Mouse (Mus musculus) midbrain, embryonic 14.5 days (tissue): ENCODE measurements around the gene Tcl1. TPM values are rescaled to one million over a fixed set of nuclear protein-coding genes. Genes with fewer than 3 reads are reported as not detected.
A peak's percentile ranks its signal among the peaks of the same experiment; 100 is the strongest.

Experiments used
- ATAC-seq: fragments of 200-750 bp; cut with Nextera tagmentation; 2 replicates; pipeline ENCODE4 v1.8.0; 2017; ENCODE audit warnings: moderate number of reproducible peaks, moderate library complexity; ENCODE audit not compliant: low FRiP score, low TSS enrichment
- DNase-seq: peaks from one replicate; pipeline ENCODE4 v3.0.0-alpha.2; 2015
- H3K27ac ChIP-seq: fragments of 300-500 bp; sonication (generic); replicated peaks from 2 replicates; pipeline ENCODE4 v1.5.1; 2014; ENCODE audit warnings: mild to moderate bottlenecking, low read depth, low read length, moderate library complexity
- H3K27me3 ChIP-seq: fragments of 300-500 bp; sonication (generic); 2 replicates; pipeline ENCODE4 v1.6.1; 2014; ENCODE audit warnings: low read length, control low read depth, mixed read lengths; ENCODE audit not compliant: control insufficient read depth, insufficient read depth
- H3K36me3 ChIP-seq: fragments of 300-500 bp; sonication (generic); 2 replicates; pipeline ENCODE4 v1.6.1; 2014; ENCODE audit warnings: low read length, control low read depth; ENCODE audit not compliant: control insufficient read depth, insufficient read depth
- H3K4me1 ChIP-seq: fragments of 300-500 bp; sonication (generic); 2 replicates; pipeline ENCODE4 v1.6.1; 2014; ENCODE audit warnings: mild to moderate bottlenecking, antibody characterized with exemption, low read length, control low read depth; ENCODE audit not compliant: control insufficient read depth, insufficient read depth
- H3K4me2 ChIP-seq: fragments of 300-500 bp; sonication (generic); 2 replicates; pipeline ENCODE4 v1.6.1; 2014; ENCODE audit warnings: mild to moderate bottlenecking, low read length, moderate library complexity
- H3K4me3 ChIP-seq: fragments of 300-500 bp; sonication (generic); replicated peaks from 2 replicates; pipeline ENCODE4 v1.5.1; 2014; ENCODE audit warnings: low read depth, low read length
- H3K9ac ChIP-seq: fragments of 300-500 bp; sonication (generic); replicated peaks from 2 replicates; pipeline ENCODE4 v1.6.1; 2014; ENCODE audit warnings: mild to moderate bottlenecking, low read length, moderate library complexity
- H3K9me3 ChIP-seq: fragments of 300-500 bp; sonication (generic); 2 replicates; pipeline ENCODE4 v1.6.1; 2016; ENCODE audit warnings: low read length, control low read depth, mixed read lengths; ENCODE audit not compliant: control insufficient read depth
- WGBS: fragments of 180-500 bp; shearing (Covaris S2); extraction: QIAGEN DNeasy Blood & Tissue Kit; methylation state at CpG from one replicate; pipeline ENCODE4 v1.1.7; 2014; 5-methylcytosine and 5-hydroxymethylcytosine counted together
- polyA plus RNA-seq: library from polyadenylated mRNA; unstranded; fragments of >200 nt; fragmentation: Nextera tagmentation; extraction: Ambion mirVana; gene quantifications from 2 replicates; pipeline ENCODE4 v1.2.1, GENCODE M21; 2014

The Tcl1 gene
- not detected in 2 replicates for polyA plus RNA-seq

DNA sequence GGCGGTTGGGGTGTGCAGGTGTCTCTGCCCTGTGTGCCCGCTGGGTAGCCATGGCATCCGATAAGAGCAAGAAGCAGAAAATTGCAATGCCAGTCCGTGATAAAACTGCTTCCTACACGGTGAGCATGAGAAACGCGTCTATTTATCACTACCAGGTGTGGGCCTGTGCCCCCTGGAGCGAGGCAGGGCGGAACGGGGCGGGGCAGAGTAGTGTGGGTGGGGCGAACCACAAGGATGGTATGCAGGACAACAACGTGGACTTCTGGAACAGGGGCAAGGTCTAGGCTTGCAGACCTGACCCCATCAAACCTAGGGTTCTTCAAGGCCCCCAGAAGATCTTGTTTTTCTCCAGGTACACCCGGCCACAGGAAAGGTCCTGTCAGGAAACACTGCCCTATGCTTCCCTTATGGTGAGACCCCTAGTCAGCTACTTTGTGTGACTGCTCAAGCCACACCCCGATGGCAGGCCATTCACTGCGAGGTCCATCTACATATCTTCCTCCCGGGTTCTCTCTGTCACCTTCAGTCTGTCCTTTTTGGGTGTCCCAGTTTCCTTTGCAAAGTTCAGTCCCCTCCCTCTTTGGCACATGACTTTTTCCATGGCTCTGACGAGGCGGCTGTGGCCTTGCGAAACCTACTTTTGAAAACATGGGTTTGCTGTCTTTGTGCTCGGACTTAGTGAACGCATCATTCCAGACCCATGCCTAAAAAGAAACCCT is at the start of gene Tcl1:
Gene Tcl1 (minus strand): TSS at position 193 of the 719 bp plus-strand sequence.
- Histone ChIP-seq H3K4me2 (no peak within 1 kb of the TSS), H3K27ac (no peak within 1 kb of the TSS), H3K36me3 (no peaks in the 10 kb centered on the region), H3K4me3 (no peak within 1 kb of the TSS), H3K27me3 (no peaks in the 10 kb centered on the region), H3K9me3 (no peaks in the 10 kb centered on the region), H3K9ac (no peak within 1 kb of the TSS), H3K4me1 (no peaks in the 10 kb centered on the region)
- ATAC-seq, result no peak
- DNase-seq, result no peak
- 92% methylated on average over 22 of the region's 22 CpGs for WGBS

DNA sequence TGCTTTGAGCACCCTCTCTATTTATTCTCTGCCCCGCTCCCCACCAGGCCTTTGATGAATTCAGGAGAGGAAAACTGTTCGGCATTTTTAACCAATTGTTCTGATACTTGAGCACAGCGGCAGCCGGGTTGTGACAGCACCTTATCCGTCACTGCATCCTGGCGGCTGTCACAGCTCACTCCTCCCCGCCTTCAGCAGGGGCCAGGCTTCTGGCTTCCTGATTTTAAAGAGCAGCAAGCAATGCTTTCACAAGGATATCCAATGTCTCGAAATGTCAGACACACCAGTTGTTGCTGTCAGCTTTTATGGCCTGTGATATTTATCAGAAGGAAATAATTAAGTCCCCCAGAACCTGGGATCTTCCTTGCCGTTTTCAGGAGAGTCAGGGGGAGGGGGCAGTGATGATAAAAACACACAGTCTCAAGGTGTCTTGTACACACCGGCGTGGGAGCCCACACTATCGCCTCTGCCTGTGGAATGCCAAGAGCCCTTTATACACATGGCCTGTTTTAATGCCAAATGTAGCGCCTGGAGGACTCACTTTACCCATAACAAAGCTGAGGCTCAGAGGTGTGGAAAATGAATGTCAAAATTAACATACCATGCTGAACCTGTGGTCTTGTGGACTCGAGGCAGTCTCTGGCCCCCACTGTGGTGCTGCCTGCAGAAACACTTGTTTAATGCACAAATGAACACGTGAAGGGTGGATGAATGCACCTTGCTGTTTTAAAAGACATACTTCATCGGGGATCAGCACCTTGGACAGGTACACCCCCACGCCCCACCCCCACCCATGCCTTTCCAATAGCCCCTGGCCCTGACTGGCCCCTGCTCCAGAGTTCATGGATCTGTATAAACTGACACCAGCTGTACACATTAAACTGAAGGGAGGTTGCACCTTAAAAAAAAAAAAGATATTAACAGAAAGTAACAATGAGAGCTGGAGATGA is 48.7 kb upstream of the Tcl1 start:
- no peak for ATAC-seq
- no peak overlapping the region for H3K4me3 ChIP-seq
- no peak overlapping the region for H3K9ac ChIP-seq
- no peaks in the 10 kb centered on the region for H3K36me3 ChIP-seq
- H3K4me2 ChIP-seq, result no peak overlapping the region
- WGBS, result 70% methylated on average over 17 of the region's 17 CpGs
- H3K4me1 ChIP-seq, result no peaks in the 10 kb centered on the region
- no peak for DNase-seq
- no peak overlapping the region for H3K27ac ChIP-seq
- no peaks in the 10 kb centered on the region for H3K27me3 ChIP-seq
- H3K9me3 ChIP-seq, result no peaks in the 10 kb centered on the region

DNA sequence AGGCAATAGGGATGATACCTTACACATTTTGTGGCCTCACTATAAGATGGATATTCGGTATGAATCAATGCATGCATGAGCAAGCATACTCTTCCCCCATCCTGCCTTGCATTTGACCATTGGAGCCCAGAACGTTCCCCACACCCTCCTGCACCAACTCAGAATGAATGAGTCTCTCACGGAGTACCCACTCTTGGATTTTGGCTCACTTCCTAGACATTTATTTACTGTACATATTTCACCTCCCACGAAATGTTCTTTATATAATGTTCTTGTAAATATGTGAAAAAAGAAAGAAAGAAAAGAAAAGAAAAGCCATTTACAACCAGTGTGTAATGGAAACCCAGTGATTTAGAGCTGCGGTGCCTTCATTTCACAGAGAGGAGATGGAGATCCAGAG is 44.5 kb upstream of the Tcl1 start:
- peaks cover 9% of the 10 kb centered on the region; the same call in 1 of the 2 replicates for H3K4me1 ChIP-seq
- H3K36me3 ChIP-seq, result no peaks in the 10 kb centered on the region
- no peak for ATAC-seq
- DNase-seq, result no peak
- H3K27me3 ChIP-seq, result no peaks in the 10 kb centered on the region
- no peak overlapping the region for H3K27ac ChIP-seq
- no peak overlapping the region for H3K4me2 ChIP-seq
- H3K4me3 ChIP-seq, result no peak overlapping the region
- H3K9me3 ChIP-seq, result no peaks in the 10 kb centered on the region
- WGBS, result 86% methylated on average over 5 of the region's 5 CpGs
- H3K9ac ChIP-seq, result no peak overlapping the region

DNA sequence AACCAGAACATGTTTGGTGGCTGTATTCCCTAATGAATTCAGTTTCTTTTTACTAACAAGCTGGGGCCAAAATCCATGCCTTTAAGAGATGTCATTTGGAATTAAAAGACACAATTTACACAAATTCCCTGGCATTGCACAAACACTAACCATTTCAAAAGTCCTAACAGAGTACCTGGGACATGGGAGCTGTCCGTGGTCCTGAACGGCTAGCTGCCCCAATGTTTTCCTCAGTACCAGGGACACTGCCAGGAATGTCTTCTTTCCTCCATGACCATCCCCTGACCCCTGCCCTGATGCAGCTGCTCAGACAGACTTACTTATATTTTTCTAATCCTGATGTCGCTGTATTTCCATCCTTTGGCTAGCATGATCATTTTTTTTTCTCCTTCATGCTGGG is 43.5 kb upstream of the Tcl1 start:
- Histone ChIP-seq H3K9me3 (no peaks in the 10 kb centered on the region), H3K27ac (no peak overlapping the region), H3K4me3 (no peak overlapping the region), H3K36me3 (no peaks in the 10 kb centered on the region), H3K4me1 (peaks cover 9% of the 10 kb centered on the region; the same call in 1 of the 2 replicates), H3K9ac (no peak overlapping the region), H3K4me2 (no peak overlapping the region), H3K27me3 (no peaks in the 10 kb centered on the region)
- 16% methylated on average over 3 of the region's 3 CpGs for WGBS
- DNase-seq, result peak; percentile 55
- no peak for ATAC-seq

DNA sequence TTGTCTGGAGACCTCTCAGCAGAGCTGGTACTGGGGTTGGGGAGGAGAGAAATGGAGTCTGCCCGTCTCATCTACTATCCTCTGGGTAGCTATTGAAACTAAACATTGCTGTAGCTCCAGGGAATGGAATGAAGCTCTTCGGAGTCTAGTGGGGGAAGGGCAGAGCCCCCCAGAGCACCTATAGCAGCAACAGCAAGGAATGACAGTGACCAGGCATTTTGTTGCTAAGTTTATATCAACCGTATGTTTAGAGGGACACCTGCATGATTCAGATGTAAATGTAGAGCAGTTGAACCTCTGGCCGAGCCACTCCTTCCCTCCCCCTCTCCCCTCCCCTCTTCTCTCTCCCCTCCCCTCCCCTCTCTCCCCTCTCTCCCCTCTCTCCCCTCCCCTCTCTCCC is 36.6 kb upstream of the Tcl1 start:
- Histone ChIP-seq H3K9ac (no peak overlapping the region), H3K4me1 (peaks cover 8% of the 10 kb centered on the region; the same call in 1 of the 2 replicates), H3K9me3 (no peaks in the 10 kb centered on the region), H3K4me2 (no peak overlapping the region), H3K27ac (no peak overlapping the region), H3K27me3 (no peaks in the 10 kb centered on the region), H3K36me3 (no peaks in the 10 kb centered on the region), H3K4me3 (no peak overlapping the region)
- DNase-seq, result no peak
- no peak for ATAC-seq
- 31% methylated on average over 4 of the region's 4 CpGs for WGBS

DNA sequence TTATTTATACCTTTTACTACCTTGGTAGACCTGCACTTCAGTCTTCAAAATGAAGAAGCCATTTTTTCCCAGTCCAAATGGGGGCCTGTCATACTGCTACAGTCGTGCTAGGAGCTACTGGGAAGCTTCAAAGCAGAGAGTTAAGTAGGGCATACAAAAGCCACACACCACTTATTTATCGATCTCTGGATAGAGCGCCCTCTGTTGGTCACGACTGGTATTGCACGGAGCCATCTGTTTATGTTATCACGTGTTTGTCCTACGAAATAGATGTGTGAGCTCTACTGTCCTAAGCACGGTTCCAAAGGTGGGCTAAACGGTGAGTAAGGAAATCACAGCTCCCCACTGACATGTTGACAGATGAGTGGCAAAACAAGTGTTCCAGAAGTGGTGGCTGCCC is 36.2 kb upstream of the Tcl1 start:
- peak; percentile 67 for DNase-seq
- H3K9me3 ChIP-seq, result no peaks in the 10 kb centered on the region
- no peak overlapping the region for H3K4me2 ChIP-seq
- peaks cover 3% of the 10 kb centered on the region; the same call in 1 of the 2 replicates for H3K4me1 ChIP-seq
- no peak overlapping the region for H3K27ac ChIP-seq
- H3K4me3 ChIP-seq, result no peak overlapping the region
- no peaks in the 10 kb centered on the region for H3K36me3 ChIP-seq
- 9% methylated on average over 9 of the region's 9 CpGs for WGBS
- no peak for ATAC-seq
- H3K9ac ChIP-seq, result no peak overlapping the region
- H3K27me3 ChIP-seq, result no peaks in the 10 kb centered on the region

DNA sequence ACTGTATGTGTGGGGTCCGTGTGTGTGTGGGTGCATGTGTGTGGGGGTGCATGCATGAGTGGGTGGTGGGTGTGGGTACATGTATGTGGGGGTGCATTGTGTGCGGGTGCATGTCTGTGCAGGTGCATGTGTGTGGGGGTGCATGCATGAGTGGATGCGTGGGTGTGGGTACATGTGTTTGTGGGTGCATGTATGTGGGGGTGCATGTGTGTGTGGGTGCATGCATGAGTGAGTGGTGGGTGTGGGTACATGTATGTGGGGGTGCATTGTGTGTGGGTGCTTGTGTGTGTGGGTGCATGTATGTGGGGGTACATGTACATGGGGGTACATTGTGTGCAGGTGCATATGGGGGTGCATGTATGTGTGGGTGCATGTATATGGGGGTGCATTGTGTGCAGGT is 31.2 kb upstream of the Tcl1 start:
- Histone ChIP-seq H3K4me2 (no peak overlapping the region), H3K27ac (no peak overlapping the region), H3K4me1 (peaks cover 18% of the 10 kb centered on the region), H3K4me3 (no peak overlapping the region), H3K36me3 (no peaks in the 10 kb centered on the region), H3K9ac (no peak overlapping the region), H3K27me3 (no peaks in the 10 kb centered on the region), H3K9me3 (no peaks in the 10 kb centered on the region)
- ATAC-seq (no peak), DNase-seq (no peak)
- WGBS, result 92% methylated on average over 3 of the region's 3 CpGs

DNA sequence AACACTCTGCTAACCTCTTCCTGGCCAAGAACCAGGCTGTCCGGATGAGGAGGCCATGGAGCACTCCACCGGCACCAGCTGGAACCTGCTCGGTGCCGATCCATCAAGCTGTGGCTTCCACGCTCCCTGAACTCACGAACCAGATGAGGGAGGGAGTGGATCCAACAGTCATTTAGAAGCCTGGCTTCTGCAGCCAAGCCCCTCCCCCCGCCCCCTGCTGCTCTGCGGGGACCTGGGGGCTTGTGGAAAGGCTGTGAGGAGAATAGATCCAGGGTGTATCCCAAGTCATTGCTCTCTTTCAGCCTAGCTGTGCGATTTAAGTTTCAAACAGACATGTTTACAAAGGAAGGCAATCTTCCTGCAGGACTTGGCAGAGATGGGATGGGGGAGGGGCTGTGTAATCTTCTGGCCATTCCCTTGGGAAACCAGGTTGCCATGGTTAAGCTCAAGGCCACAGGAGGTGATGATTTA is 26.2 kb upstream of the Tcl1 start:
- Histone ChIP-seq H3K27ac (peak overlapping the region; percentile 58), H3K9me3 (no peaks in the 10 kb centered on the region), H3K27me3 (no peaks in the 10 kb centered on the region), H3K4me1 (peaks cover 26% of the 10 kb centered on the region), H3K4me2 (peak overlapping the region; percentile 29), H3K36me3 (no peaks in the 10 kb centered on the region), H3K4me3 (no peak overlapping the region), H3K9ac (no peak overlapping the region)
- 4% methylated on average over 9 of the region's 9 CpGs for WGBS
- DNase-seq, result peak; percentile 76
- ATAC-seq, result peak; percentile 38; the same call in 1 of the 2 replicates
